Mouse (Mus musculus): ENCODE measurements at regions not wholly inside any gene's neighbourhood (a gene's known extent, or its start where the extent isn't known, plus 50 kb on each side); places are given as distances from the start of the nearest gene placed in this dataset.

DNA sequence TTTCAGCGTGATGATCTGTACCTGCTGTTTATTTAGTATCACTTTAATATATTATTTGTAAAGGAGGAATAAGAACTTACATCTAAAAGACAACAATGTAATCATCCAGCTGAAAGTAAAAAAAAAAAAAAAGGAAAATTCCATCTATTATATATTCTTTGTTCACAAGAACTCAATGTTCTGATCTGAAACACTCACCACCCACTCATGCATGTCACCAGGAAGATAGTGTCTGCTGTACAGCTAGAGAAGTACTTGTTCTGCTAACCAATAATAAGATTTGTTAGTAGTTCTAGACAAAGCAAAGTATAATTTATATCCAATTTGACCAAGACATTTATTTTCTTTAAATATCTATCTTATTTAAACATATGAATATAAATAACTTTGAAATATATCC is 189.3 kb upstream of the Slitrk5 start:
- DNase-seq (ENCODE audit: low spot score in 2 of 2) = no peak

DNA sequence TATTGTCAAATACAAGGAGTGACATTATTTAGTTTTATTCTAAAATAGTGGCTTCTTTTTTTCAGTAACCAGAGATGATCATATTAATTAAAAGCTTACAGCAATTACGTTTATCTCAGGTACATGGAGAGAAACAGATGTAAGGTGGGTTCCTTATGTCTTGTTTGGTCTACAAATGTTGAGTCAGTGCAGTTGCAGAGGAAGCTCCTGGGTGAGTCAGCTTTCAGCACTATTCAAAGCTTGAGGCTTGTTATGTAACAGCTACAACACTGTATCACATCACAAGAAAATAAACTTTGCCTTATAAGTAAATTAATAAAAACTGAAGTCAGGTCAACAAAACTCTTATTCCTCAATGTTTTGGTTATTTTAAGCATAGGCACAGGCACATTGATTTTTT is 188.0 kb upstream of the Slitrk5 start:
- peak in 1 of 2 experiments; percentile 33 for DNase-seq (ENCODE audit: low spot score in 2 of 2)
